9 mouse cellular contexts compared by ENCODE assay signal in the genomic region with DNA sequence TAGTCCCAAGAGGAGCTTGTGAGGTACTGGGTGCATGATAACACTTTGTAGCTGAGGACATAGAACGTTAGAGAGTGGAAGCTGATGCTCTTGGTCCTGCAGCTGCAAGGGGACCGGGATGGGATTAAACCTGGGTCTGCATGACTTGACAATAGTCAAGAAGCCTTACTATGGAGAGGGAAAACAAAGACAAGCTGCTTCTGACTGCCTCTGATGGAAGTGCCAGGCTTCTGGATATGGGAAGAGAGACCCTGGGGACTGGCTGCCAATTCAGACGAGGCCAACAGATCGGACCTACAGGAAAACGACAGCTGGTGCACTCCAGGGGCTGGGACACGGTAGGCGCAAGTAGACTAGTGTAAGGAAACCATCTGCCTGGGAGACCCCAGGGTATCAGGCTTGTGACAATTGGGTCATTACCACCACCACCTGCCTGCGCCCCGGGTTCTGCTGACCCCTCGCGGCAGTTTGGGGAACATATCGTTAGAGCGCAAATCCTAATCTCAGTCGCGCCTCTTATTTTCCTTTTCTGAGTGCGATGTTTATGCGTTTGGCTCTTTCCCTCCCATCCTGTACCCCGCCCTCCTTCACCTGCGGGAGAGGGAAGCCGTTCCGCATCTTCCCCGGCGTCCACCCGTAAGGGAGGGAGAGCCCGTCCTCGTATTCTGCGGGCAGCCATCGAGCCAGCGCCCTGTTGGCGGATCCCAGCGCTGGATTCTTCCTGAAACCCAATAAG. TPM values are rescaled to one million over a fixed set of nuclear protein-coding genes. Genes with fewer than 3 reads are reported as not detected.
A peak's percentile ranks its signal among the peaks of the same experiment; 100 is the strongest.
DNase-seq lines count a peak whose midpoint lies in the region; ATAC-seq and TF ChIP-seq lines count a peak whose summit lies in the region.
"Had no signal": no experiment of that assay in that cellular context is flagged by ENCODE, and none has a peak within 500 bp of the region (broad histone marks: within the 10 kb centered on the region; RNA-seq: fewer than 3 reads in every experiment).

No protein-coding gene starts in this region.

- peak; percentile 49 for DNase-seq in thymus, adult 2 months
- no peak for DNase-seq in thymus, adult 18-20 months
- peak; percentile 87 for DNase-seq in cerebellum, adult 9-11 months
- peak; percentile 4 for DNase-seq in kidney, adult 11 months
- no peak for DNase-seq in liver, embryonic 11.5 days (ENCODE audit: low spot score)
- DNase-seq in naive thymus-derived CD4-positive, alpha-beta T cell, adult 2 months (ENCODE audit: low read depth): peak; percentile 67
- DNase-seq in thymus, postnatal 4 days: peak; percentile 74

- peak; percentile 74; the same call in 1 of the 2 replicates for TF ChIP-seq CTCF in thymus, adult 2 months (IDR thresholded peaks at IDR 0.05; ENCODE audit: borderline replicate concordance, control insufficient read depth, extremely low read depth, insufficient read depth, low read length, poor library complexity)

- H3K4me1 ChIP-seq in thymus, adult 2 months (replicated peaks; ENCODE audit: control insufficient read depth, insufficient read depth, low read length): peaks cover 5% of the 10 kb centered on the region; the same call in 1 of the 2 replicates
- H3K4me1 ChIP-seq in liver, embryonic 11.5 days (replicated peaks; ENCODE audit: control insufficient read depth, insufficient read depth, low read length): peaks cover 5% of the 10 kb centered on the region; the same call in 1 of the 2 replicates

- H3K36me3 ChIP-seq in thymus, adult 2 months (ENCODE audit: control insufficient read depth, insufficient read depth, low read length): no peaks in the 10 kb centered on the region
- no peaks in the 10 kb centered on the region for H3K36me3 ChIP-seq in liver, embryonic 11.5 days (ENCODE audit: control insufficient read depth, insufficient read depth, low read length)

- no peaks in the 10 kb centered on the region for H3K9me3 ChIP-seq in liver, embryonic 11.5 days (ENCODE audit: control insufficient read depth, low read length)

- no peak overlapping the region for H3K4me3 ChIP-seq in thymus, adult 2 months (ENCODE audit: control insufficient read depth, insufficient read depth, low read length)
- H3K4me3 ChIP-seq in liver, embryonic 11.5 days (ENCODE audit: low read depth, low read length): peak overlapping the region; percentile 35
- H3K4me3 ChIP-seq: erythroblast, embryonic 14.5 days had no signal

- H3K4me2 ChIP-seq in liver, embryonic 11.5 days: peak overlapping the region; percentile 66

- no peaks in the 10 kb centered on the region for H3K27me3 ChIP-seq in thymus, adult 2 months (ENCODE audit: control insufficient read depth, insufficient read depth, low read length)
- H3K27me3 ChIP-seq in liver, embryonic 11.5 days (replicated peaks; ENCODE audit: control insufficient read depth, insufficient read depth, low read length): peaks cover 6% of the 10 kb centered on the region; the same call in 1 of the 2 replicates

- no peak for TF ChIP-seq POLR2A in thymus, adult 2 months (IDR thresholded peaks at IDR 0.05; ENCODE audit: control insufficient read depth, extremely low read depth, insufficient read depth, low read length, poor library complexity)

- ATAC-seq in frontal cortex, adult (ENCODE audit: low TSS enrichment): peak; percentile 79
- ATAC-seq in liver, embryonic 11.5 days (replicated peaks; ENCODE audit: low FRiP score): no peak

- H3K9ac ChIP-seq in liver, embryonic 11.5 days (ENCODE audit: low read depth, low read length): no peak overlapping the region

- no peak overlapping the region for H3K27ac ChIP-seq in thymus, adult 2 months (ENCODE audit: control insufficient read depth, insufficient read depth, low read length)
- H3K27ac ChIP-seq in liver, embryonic 11.5 days (ENCODE audit: low read depth, low read length): no peak overlapping the region

- WGBS in thymus, adult 2 months: 9% methylated on average over 31 of the region's 31 CpGs
- WGBS in liver, embryonic 11.5 days: 3% methylated on average over 31 of the region's 31 CpGs

RNA-seq across cellular contexts. Expression of gene Lpo, which starts 11.2 kb away (rescaled TPM):
- polyA plus RNA-seq in thymus, adult 2 months (2012; rRNA removed): 8.0 and 10.1 TPM in 2 replicates
- polyA plus RNA-seq in liver, embryonic 11.5 days (2014; fragmentation: Nextera tagmentation; extraction: Ambion mirVana): not detected in 2 replicates
- polyA plus RNA-seq: erythroblast, embryonic 14.5 days had no signal

RNA-seq across cellular contexts. Expression of gene Mpo, which starts 23.5 kb away (rescaled TPM):
- polyA plus RNA-seq in thymus, adult 2 months (2012; rRNA removed): 4.6 and 8.5 TPM in 2 replicates
- polyA plus RNA-seq in liver, embryonic 11.5 days (2014; fragmentation: Nextera tagmentation; extraction: Ambion mirVana): 190 and 206 TPM in 2 replicates

RNA-seq across cellular contexts. Expression of gene Mks1, which starts 36.1 kb away (rescaled TPM):
- polyA plus RNA-seq in thymus, adult 2 months (2012; rRNA removed): 11.8 and 12.4 TPM in 2 replicates
- 7.1 and 9.2 TPM in 2 replicates for polyA plus RNA-seq in liver, embryonic 11.5 days (2014; fragmentation: Nextera tagmentation; extraction: Ambion mirVana)

RNA-seq across cellular contexts. Expression of gene Tspoap1, which starts 56.5 kb away (rescaled TPM):
- 25.3 and 27.9 TPM in 2 replicates for polyA plus RNA-seq in thymus, adult 2 months (2012; rRNA removed)
- polyA plus RNA-seq in liver, embryonic 11.5 days (2014; fragmentation: Nextera tagmentation; extraction: Ambion mirVana): 7.7 and 9.3 TPM in 2 replicates

RNA-seq across cellular contexts. Expression of gene Epx, which starts 58.5 kb away (rescaled TPM):
- polyA plus RNA-seq in thymus, adult 2 months (2012; rRNA removed): 2.1 and 3.2 TPM in 2 replicates
- polyA plus RNA-seq in liver, embryonic 11.5 days (2014; fragmentation: Nextera tagmentation; extraction: Ambion mirVana): 6.2 and 9.7 TPM in 2 replicates

Comparison
In these comparisons a context has a peak if more than half of its experiments do, and no peak if none do; other contexts are left out.
1. DNase-seq: peak in thymus, adult 2 months (single experiment), cerebellum, adult 9-11 months (single experiment), kidney, adult 11 months (single experiment), naive thymus-derived CD4-positive, alpha-beta T cell, adult 2 months (single experiment) and thymus, postnatal 4 days (single experiment); none in thymus, adult 18-20 months (0 of 2) and liver, embryonic 11.5 days (single experiment).
2. RNA of gene Mpo, which starts 23.5 kb away (polyA plus RNA-seq): 190 to 206 TPM in liver, embryonic 11.5 days; 4.6 to 8.5 TPM in thymus, adult 2 months; every median in the first group is over 10 times any median in the second.